11 mouse cellular contexts compared by ENCODE assay signal in the genomic region with DNA sequence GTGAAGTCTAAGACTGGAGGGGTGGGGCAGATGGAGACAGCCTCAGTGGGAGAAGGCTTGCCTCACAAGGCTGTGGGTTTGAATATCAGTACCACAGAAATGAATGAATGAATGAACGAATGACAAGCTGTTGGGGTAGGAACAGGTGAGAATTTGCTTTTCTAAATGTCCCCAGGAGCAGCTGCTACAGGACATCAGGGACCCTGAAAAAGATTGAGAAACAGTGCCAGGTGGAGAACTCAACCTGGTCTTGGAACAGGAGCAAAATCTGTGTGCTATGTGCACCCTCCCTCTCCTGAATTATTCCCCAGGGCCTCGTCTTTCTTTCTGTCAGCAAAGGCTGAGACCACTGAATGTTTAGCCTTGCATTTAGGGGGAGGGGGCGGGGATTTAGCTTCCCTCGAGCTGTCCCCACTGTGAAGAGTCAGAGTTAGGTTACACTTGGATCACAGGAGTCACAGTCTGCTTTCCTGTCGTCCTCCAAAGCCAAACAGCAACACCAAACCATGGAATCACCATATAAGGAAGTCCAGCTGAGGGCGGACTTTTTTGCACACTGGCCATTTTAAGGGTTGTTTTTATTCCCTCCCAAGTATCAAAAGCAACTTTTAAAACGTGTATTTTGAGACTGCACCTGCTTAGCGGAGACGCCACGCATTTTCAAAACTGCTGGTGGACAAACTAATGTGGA. TPM values are rescaled to one million over a fixed set of nuclear protein-coding genes. Genes with fewer than 3 reads are reported as not detected.
DNase-seq lines count a peak whose midpoint lies in the region; ATAC-seq and TF ChIP-seq lines count a peak whose summit lies in the region.
"Had no signal": no experiment of that assay in that cellular context is flagged by ENCODE, and none has a peak within 500 bp of the region (broad histone marks: within the 10 kb centered on the region; RNA-seq: fewer than 3 reads in every experiment).

A gene (plus strand): TSS at position 641 of the 691 bp plus-strand sequence.

- WGBS in neural tube, embryonic 12.5 days, result 27% methylated on average over 10 of the region's 10 CpGs
- WGBS in embryonic facial prominence, embryonic 10.5 days, result 18% methylated on average over 10 of the region's 10 CpGs
- WGBS in hindbrain, postnatal 0 days, result 25% methylated on average over 10 of the region's 10 CpGs
- WGBS in neural tube, embryonic 13.5 days, result 29% methylated on average over 10 of the region's 10 CpGs

- H3K27me3 ChIP-seq in neural tube, embryonic 12.5 days (replicated peaks), result peaks cover 52% of the 10 kb centered on the region
- peaks cover 76% of the 10 kb centered on the region for H3K27me3 ChIP-seq in embryonic facial prominence, embryonic 10.5 days (replicated peaks; ENCODE audit: low read depth, poor library complexity, severe bottlenecking)
- H3K27me3 ChIP-seq in hindbrain, postnatal 0 days (ENCODE audit: insufficient read depth, low read length), result no peaks in the 10 kb centered on the region
- peaks cover 46% of the 10 kb centered on the region for H3K27me3 ChIP-seq in neural tube, embryonic 13.5 days

- no peak within 1 kb of the TSS for H3K27ac ChIP-seq in neural tube, embryonic 12.5 days
- H3K27ac ChIP-seq in embryonic facial prominence, embryonic 10.5 days (replicated peaks), result no peak within 1 kb of the TSS; the same call in 1 of the 2 replicates
- peak within 1 kb of the TSS; percentile 80 for H3K27ac ChIP-seq in hindbrain, postnatal 0 days
- H3K27ac ChIP-seq in neural tube, embryonic 13.5 days (replicated peaks), result peak within 1 kb of the TSS; percentile 88

- no peak for DNase-seq in neural tube, embryonic 10.5 days (ENCODE audit: extremely low spot score, low spot score)
- peak; percentile 34 for DNase-seq in embryonic facial prominence, embryonic 10.5 days (ENCODE audit: low spot score)
- no peak for DNase-seq in hindbrain, postnatal 0 days (ENCODE audit: low spot score)
- no peak for DNase-seq in Muller cell, postnatal 12 days (ENCODE audit: inconsistent ontology term)
- DNase-seq: adrenal gland, adult 8-10 months; cerebellum, adult 2 months; kidney, adult 8-10 months had no signal

- peaks cover 28% of the 10 kb centered on the region for H3K4me1 ChIP-seq in neural tube, embryonic 12.5 days
- H3K4me1 ChIP-seq in embryonic facial prominence, embryonic 10.5 days, result peaks cover 54% of the 10 kb centered on the region
- peaks cover 7% of the 10 kb centered on the region for H3K4me1 ChIP-seq in hindbrain, postnatal 0 days (ENCODE audit: insufficient read depth, low read length)
- H3K4me1 ChIP-seq in neural tube, embryonic 13.5 days (replicated peaks), result peaks cover 30% of the 10 kb centered on the region

- no peak for TF ChIP-seq CTCF in hindbrain, postnatal 0 days (IDR thresholded peaks at IDR 0.05; ENCODE audit: low read depth)

- no peak within 1 kb of the TSS for H3K9ac ChIP-seq in neural tube, embryonic 12.5 days
- H3K9ac ChIP-seq in hindbrain, postnatal 0 days (replicated peaks; ENCODE audit: low read length), result no peak within 1 kb of the TSS; the same call in 1 of the 2 replicates
- no peak within 1 kb of the TSS for H3K9ac ChIP-seq in neural tube, embryonic 13.5 days

- ATAC-seq in neural tube, embryonic 12.5 days (ENCODE audit: low FRiP score, low read depth), result no peak
- ATAC-seq in hindbrain, postnatal 0 days, result no peak
- no peak for ATAC-seq in neural tube, embryonic 13.5 days (ENCODE audit: low read depth)
- ATAC-seq in activated CD4-positive, CD25-positive, alpha-beta regulatory T cell, adult 4 months, result no peak
- ATAC-seq in CD4-positive, CD25-positive, alpha-beta regulatory T cell, adult 4 months, result no peak

- no peaks in the 10 kb centered on the region for H3K9me3 ChIP-seq in neural tube, embryonic 12.5 days
- H3K9me3 ChIP-seq in embryonic facial prominence, embryonic 10.5 days, result no peaks in the 10 kb centered on the region
- H3K9me3 ChIP-seq in hindbrain, postnatal 0 days (ENCODE audit: low read length), result no peaks in the 10 kb centered on the region
- no peaks in the 10 kb centered on the region for H3K9me3 ChIP-seq in neural tube, embryonic 13.5 days

- no peaks in the 10 kb centered on the region for H3K36me3 ChIP-seq in neural tube, embryonic 12.5 days
- no peaks in the 10 kb centered on the region for H3K36me3 ChIP-seq in embryonic facial prominence, embryonic 10.5 days (replicated peaks)
- H3K36me3 ChIP-seq in hindbrain, postnatal 0 days (ENCODE audit: insufficient read depth, low read length), result no peaks in the 10 kb centered on the region
- no peaks in the 10 kb centered on the region for H3K36me3 ChIP-seq in neural tube, embryonic 13.5 days

- peak within 1 kb of the TSS; percentile 69 for H3K4me2 ChIP-seq in neural tube, embryonic 12.5 days (replicated peaks)
- H3K4me2 ChIP-seq in hindbrain, postnatal 0 days (ENCODE audit: low read depth, low read length), result peak within 1 kb of the TSS; percentile 57; the same call in 1 of the 2 replicates
- no peak within 1 kb of the TSS for H3K4me2 ChIP-seq in neural tube, embryonic 13.5 days

- H3K4me3 ChIP-seq in neural tube, embryonic 12.5 days, result no peak within 1 kb of the TSS
- no peak within 1 kb of the TSS for H3K4me3 ChIP-seq in embryonic facial prominence, embryonic 10.5 days
- H3K4me3 ChIP-seq in hindbrain, postnatal 0 days (ENCODE audit: low read length), result no peak within 1 kb of the TSS
- H3K4me3 ChIP-seq in neural tube, embryonic 13.5 days, result no peak within 1 kb of the TSS

RNA-seq across cellular contexts. Expression of the gene that starts here (rescaled TPM):
- polyA plus RNA-seq in neural tube, embryonic 12.5 days (2016; fragmentation: Nextera tagmentation; extraction: Ambion mirVana), result 5.0 TPM in 2 replicates
- polyA plus RNA-seq in embryonic facial prominence, embryonic 10.5 days (2016; fragmentation: Nextera tagmentation; extraction: Ambion mirVana), result 0.28 and 0.77 TPM in 2 replicates
- total RNA-seq in hindbrain, postnatal 0 days (2014; rRNA removed), result 8.8 and 14.4 TPM in 2 replicates
- polyA plus RNA-seq in hindbrain, postnatal 0 days (2015; fragmentation: Nextera tagmentation; extraction: Ambion mirVana), result 6.7 and 7.1 TPM in 2 replicates
- 16.9 and 17.1 TPM in 2 replicates for polyA plus RNA-seq in neural tube, embryonic 13.5 days (2015; fragmentation: Nextera tagmentation; extraction: Ambion mirVana)
- 1 to 10 TPM in 1 of 2 experiments, under 1 TPM in 1; 0.78 to 1.4 TPM for polyA plus RNA-seq in activated CD4-positive, CD25-positive, alpha-beta regulatory T cell, adult 4 months (2017; shearing (Covaris generic))
- polyA plus RNA-seq in CD4-positive, CD25-positive, alpha-beta regulatory T cell, adult 4 months (2017; shearing (Covaris generic)), result 1 to 10 TPM; 2.0 to 4.1 TPM

Comparison
In these comparisons a context has a peak if more than half of its experiments do, and no peak if none do; other contexts are left out.
1. H3K27ac ChIP-seq: peak in hindbrain, postnatal 0 days (single experiment) and neural tube, embryonic 13.5 days (single experiment); none in neural tube, embryonic 12.5 days (single experiment) and embryonic facial prominence, embryonic 10.5 days (single experiment).
2. Peak in DNase-seq in embryonic facial prominence, embryonic 10.5 days; RNA of the gene not detected or under 1 TPM.